Mouse (Mus musculus) adrenal gland, adult (tissue): ENCODE data around the gene Rab19.
"Not testable (repeated sequence)": the region's sequence is repeated elsewhere in the genome, so short reads cannot be mapped to it uniquely, and the experiment has no call there.

Experiments
- DNase-seq, 2 experiments: peaks; one replicate each; pipeline ENCODE4 v3.0.0; 2022 to 2023; ENCODE audit warnings: low spot score in 1 of 2; ENCODE audit not compliant: inconsistent age in 2 of 2

Rab19 gene

DNA sequence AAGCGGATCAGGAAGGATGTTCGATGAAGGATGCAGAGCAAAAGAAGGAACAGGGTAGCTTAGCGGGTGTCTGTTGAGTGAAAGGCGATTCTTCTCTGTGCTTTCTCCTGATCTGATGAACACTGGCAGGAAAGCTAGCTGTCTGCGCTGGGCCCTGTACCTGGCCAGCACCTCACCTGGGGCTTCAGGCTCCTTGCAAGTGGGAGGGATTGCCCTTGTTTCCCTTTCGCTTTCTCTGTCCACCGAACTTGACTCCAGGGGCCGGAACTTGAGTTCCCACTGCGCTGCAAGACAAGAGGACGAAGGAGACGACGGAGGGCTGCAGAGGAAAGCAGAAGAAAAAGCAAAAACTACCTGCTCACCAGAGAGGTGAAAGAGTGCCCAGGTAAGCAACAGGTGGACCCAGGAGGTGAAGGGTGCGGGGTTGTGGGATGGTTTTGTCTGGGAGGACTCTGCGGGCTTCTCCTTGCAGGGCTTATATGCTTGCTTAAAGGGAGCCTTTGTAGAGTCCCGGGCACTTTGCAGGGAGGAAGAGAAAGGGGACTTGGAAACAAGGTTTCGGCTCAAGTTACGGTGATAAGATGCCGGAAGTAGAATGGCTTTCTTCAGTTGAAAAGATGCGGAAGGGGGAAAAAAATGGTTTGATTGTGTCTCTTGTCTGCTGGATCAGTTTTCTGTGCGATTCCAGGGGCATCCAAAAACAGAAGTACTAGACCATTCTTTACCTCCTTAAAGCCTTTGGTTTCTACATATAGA lies at the start of gene Rab19:
Gene Rab19 (plus strand): TSS at position 51 of the 756 bp plus-strand sequence.
- peak; percentile 50 to 83 for DNase-seq

DNA sequence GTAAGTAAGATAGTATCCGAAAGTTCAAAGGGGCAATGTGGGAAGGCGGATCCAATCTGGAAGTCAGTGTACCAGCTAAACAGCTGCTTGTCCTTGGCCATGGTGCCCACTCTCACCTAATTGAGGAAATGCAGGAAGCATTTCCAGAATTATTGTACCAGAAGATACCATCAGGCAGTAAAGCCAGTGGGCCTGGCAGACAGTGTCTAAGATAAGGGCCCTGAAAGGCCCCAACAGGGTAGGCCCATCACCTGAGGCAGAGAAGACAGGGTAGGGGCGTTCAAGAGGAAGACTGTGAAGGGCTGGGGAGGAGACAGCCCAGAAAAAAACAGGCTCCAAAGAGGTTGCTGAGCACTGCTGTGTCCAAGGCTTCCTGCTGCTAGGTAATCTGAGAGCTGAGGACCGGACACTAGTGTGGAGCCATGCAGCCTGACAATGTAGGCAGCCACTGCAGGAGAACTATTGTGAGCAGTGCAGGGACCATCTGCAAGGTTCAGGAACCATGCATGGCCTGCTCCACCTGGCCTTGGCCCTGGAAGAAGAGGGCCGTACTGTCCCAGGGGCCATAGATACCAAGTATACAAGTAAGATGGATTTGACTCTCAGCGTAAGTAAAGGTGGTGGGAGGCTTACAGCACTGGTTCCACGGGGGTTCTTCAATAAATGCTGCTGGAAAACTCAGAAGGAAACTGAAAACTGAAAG lies 48.8 kb upstream of the Rab19 start:
- DNase-seq = no peak

DNA sequence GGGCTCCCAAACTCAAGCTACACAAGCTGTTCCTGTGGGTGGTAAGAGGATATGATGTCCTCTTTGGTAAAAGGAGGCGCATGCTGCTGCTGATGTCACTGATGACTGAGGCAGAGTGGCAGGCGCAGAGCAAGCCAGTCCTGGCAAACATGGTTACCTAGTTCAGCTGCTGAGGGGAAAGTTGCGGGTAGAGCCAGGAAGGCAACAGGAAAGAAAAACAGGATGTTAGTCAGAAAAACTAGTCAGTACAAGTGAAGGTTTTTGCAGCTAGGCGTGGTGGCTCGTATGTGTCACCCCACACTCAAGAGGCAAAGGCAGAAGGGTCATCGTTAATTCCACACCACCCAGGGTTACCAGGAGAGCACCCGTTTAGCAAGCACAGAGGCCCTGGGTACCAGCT lies 46.8 kb upstream of the Rab19 start:
- peak in 1 of 2 experiments; percentile 20 for DNase-seq

DNA sequence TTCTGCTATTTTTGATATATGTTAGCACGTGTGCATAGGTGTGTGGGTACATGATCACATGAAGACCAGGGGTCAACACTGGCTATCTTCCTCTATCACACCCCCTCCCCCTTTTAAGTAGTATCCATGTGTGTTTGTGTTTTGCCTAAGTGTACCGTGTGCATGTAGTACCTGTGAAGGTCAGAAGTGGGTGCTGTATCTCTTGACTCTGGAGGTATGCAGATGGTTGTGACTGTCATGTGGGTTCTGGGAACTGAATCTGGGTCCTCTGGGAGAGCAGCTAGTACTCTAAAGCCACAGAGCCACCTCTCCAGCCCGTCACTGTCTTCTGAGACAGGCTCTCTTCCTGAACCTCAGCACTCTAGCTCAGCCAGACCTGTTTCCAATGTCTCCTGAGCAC lies 46.1 kb upstream of the Rab19 start:
- no peak for DNase-seq

DNA sequence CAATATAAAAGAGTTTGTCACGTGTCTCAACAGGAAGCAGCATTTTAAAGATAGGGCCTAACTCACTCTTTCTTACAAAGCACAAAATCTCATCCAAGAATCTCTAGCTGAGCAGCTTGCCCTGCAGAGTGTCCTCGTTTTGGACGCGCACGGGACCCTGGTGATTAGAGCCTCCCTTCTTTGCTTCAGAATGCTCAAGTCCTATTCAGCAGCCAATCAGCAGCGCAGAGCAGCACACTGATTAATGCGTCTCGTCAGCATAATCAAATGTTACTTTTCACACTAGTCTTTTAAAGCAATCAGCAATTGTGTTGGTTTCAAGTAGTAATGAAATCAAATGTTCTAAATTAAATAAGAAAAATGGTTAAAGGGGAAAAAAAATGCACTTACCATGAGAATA lies 42.6 kb upstream of the Rab19 start:
- no peak for DNase-seq

DNA sequence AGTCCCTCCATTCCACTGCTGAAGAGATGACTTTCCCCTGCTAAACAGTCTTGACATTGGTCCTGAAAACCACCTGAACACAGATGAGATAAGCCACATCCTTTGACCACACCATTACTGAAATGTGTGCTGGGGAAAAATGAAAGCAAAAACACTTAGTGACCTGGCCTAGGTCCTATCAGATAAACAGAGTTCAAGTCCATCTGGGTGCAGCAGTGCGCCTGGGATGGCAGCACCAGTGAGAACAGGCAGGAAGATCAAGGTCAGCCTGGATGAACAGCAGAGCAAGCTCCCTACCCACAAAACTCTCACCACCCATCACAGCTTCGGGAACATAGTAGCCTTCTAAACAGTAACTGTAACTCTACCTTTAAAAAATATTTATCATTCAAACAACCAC lies 39.2 kb upstream of the Rab19 start:
- DNase-seq = peak; percentile 65 to 84

DNA sequence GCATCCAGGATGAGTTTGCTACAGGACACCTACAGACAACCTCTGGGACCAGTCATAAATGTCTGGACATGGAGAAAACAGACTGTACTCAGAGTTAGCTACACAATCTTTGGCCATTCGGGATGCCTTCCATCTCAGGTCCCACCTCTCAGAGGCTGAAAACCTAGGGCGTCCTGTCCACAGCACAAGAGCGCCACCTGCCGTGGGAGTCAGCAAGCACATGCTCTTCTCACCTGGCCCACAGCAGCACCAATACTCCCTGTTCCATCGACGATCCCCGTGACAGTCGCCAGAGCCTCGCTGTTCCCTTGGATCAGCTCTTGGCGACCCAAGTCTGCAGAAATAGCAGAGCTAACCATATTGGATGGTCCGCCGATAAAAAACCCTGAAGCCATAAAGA lies 37.0 kb upstream of the Rab19 start:
- peak; percentile 86 to 95 for DNase-seq

DNA sequence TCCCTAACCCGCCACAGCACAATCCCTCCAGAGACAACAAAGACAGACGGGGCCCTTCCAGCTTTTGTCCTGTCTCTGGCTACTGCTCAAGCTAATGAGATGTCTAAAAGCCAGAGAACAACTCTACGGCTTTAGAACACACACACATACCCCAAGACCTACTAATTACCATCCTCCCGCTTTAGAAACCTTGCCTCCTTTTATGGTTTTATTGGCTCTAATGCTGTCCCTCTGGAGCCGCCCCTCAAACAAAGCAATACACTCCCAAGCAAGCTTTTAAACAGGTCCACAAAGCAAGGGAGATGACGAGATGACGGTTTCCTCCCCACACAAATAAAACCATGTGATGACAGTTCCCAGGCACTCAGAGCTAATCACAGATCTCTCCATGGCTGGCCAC lies 35.5 kb upstream of the Rab19 start:
- peak in 1 of 2 experiments; percentile 20 for DNase-seq

DNA sequence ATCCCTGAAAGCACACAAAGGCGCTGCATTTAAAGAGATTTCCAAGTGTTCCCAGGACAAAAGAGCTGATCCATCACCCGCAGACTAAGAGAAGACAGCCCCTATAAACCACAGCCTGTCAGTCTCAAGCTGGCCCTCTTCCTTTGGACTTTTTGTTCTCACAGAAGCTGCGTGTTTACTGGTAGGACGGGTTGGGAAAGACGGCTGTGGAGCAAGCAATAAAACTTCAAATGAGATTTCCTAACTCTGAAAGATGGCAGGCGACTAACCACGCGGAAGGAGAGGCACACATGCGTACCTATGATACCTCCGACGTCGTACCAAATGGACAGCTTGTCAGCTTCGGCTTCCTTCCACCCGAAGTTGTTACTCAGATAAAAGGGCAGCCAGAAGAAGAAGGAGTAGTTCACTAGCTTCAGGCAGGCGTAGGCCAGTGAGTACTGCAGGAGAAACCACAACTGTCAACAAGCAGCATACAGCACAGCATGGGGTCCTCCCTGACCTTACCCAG lies 33.9 kb upstream of the Rab19 start:
- no peak for DNase-seq

DNA sequence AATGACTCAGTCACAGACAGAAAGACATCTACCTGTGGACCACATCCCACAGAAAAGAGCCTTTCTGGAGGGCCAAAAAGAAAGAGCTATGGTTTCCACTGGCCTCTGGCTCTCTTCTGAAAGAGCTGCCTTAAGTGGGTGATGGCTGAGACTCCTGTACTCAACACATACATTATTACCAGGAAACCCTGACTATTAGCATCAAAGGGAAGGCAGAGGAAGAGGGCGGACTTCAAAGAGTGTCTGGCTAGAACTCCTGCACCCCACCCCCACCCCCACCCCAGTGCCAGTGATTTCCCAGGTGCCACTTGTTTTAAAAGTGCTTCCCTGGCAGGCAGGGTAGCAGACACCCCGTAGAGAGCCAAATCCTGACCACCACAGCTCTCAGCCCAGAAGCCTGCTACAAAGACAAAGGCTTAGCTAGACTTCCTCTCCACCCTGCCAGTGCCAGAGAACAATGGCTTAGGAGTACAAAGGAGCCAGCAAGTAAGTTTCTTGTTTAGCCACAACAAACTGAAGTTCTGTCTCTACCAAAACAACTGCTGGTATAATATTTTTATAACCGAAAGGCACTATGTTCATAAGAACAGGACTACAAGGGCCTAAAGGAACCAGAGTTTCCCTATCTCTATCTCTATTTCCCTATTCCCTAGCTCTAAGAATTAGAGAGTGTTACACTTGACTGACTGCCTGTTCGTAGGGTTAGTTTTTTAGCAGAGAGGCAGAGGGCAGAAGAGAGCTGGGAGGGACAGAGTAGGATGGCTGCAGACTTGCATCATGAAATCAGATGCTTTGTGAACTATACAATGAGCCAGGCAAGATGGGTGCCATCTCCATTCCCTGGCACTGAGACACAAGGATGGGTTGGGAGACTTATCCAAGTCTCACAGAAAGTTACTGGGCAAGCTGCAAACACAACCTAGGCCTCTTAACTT lies 32.8 kb upstream of the Rab19 start:
- DNase-seq = peak in 1 of 2 experiments; percentile 19

DNA sequence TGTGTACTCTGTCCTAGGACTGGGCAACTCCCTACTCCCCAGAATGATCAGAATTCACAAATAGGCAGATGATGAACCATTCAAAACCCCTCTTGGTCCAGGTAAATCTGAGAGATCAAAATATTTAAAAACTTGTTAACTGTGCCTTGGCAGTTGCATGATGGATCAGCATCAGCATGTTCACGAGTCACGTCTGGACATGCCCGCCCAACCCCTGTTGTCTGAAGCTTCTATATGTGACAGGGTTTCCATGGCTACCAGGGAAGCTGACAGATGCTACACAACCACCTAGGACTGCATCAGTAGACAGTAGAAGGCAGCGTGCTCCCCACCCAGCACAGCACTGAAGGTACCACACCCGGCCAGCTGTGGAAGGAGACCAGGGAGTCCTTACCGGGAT lies 32.0 kb upstream of the Rab19 start:
- DNase-seq = no peak

DNA sequence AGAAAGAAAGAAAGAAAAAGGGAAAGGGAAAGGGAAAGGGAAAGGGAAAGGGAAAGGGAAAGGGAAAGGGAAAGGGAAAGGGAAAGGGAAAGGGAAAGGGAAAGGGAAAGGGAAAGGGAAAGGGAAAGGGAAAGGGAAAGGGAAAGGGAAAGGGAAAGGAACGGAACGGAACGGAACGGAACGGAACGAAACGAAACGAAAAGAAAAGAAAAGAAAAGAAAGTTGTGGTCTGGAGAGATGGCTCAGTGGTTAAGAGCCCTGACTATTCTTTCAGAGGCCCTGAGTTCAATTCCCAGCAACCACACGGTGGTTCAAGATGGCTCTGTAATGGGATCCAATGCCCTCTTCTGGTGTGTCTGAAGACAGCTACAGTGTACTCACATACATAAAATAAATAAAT lies 21.8 kb upstream of the Rab19 start:
- not testable (repeated sequence) for DNase-seq

DNA sequence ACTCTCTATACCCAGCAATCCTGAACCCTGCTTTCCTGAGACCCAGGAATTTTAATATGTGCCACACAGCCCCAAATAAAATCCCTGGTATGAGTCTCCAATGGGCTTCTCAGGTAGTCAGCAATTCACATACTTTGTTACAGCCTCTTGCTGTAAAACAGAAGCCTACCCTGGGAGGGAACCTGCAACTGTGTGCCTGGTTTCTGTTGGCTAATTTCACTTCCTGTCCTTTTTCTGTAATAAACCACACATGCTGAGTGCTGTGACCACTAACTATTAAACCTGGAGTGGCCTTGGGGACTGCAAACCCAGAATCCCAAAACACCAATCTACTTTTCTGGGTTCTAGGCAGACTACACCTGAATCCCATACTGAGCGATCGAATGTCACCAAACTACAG lies 18.3 kb upstream of the Rab19 start:
- no peak for DNase-seq

DNA sequence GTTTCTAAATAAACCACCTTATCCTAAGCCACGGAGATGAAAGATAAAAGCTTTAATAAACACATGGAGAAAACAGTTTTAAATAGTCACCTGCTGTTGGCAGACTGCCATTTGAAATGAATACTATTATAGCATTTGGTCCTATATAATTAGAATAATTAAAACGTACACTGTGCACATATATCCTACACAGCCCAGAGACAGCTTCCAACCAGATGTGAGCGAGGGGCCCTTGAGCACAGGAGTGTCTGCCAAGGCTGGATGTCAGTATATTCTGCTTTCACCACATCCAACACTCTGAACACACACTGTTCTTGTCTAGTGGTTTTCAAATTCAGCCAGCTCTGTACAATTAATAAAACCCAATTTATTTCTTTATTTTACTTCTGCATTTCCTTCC lies 11.3 kb upstream of the Rab19 start:
- no peak for DNase-seq

DNA sequence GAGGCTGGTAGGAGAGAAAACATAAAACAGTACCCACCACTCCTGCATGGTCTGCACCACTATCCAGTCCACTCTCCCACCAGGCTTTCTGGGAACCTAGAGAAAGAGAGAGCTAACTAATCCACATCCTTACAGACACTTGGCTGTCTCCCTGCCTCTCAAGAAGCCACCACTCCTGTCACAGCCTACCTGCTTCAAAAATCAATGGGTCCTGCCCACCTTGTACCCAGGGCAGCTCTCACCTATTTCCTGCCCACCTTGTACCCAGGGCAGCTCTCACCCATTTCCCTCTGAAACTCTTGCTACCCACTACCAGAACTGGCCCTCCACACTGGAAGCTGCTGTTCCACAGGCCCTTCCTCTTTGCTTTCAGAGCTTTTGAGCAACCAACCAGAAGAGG lies 8.9 kb upstream of the Rab19 start:
- DNase-seq = no peak

DNA sequence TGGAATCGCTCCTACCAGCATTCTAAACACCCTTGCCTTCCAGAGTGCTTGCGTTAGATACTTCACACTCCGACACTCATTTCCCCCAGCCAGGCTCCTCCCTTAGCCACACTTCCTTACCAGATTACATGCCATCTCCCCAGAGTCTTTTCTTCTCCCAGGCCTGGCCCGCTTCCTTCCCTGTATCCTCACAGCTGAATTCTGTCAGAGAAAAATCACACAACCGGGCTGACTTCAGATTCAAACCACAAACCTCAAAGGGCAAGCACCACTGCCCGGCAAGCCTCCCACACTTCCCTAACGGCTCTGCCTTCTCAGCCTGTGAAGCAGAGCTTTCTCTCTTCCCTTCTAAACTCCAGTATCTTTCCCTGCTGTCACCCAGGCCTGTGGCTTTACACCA lies 8.2 kb upstream of the Rab19 start:
- peak; percentile 13 to 45 for DNase-seq

DNA sequence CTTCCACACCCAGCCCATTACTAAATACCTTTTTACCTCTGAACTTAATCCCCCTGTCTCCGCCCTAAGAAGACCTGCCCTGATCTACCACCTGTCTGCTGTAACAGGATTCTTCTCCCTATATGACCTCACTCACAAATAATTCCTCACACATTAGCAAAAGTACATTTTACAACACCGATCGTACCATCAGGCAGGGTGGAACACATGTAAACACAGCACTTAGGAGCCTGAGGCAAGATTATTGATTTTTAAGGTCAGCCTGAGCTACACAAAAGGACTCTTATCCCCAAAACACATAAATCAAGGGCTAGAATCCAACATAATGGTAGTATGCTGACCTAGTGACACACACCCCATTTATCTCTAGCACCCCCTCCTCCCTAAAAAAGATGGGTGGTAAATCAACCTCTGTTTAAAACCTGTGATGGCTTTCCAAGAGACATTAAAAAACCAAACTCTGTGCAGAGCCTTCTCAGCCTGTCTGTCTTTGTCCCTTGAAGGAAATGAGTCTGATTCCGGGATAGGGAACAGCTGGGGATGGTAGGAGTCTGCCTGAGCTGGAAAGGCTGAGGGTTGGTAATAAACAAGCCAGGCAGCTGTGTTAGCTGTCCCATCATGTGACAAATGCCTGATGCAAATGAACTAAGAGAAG lies 7.5 kb upstream of the Rab19 start:
- DNase-seq = no peak

DNA sequence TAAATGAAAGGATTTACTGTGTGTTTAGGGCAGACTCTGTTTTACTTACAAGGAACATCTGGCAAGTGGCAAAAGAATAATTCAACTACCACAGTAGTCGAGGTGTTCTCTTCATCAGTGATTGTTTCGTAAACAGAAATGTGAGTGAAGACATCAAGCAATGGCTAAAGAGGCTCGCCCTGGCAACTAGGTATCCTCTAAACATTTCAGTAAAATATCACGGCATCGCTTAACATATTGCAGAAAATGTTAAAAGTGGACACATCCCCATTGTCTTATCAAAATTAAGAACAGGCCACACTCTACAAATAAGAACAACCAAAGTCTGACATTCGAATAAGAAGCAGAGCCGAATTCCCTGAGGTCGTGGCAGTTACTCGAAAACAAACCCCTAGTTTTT lies 4.2 kb upstream of the Rab19 start:
- peak in 1 of 2 experiments; percentile 53 for DNase-seq

DNA sequence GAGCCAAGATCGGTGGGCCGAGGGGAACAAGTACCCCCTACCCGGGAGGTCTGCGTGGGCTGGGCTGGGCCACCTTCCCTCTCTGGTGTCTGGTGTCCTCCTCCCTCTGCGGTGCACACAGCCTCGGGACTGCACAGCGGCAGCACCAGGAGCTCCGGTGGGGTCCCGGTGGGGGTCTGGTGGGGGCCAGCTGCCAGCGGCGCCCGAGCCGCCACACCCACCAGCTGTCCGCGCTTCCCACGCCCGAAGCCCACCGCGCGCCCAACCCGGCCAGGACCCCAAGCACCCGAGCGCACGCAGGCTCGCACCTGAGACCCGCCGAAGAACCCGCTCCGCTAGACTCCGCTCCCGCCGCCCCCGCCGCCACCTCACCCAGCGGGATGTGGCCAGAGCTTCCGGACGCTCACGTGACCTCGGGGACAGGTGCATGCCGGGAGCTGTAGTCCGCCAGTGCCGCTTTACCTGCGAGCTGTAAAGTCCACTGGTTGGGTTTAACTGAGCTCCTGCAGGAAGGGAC lies 3.6 kb upstream of the Rab19 start, which contains the start of gene Slc37a3:
Gene Slc37a3 (minus strand): TSS at position 365 of the 517 bp plus-strand sequence.
- peak; percentile 86 to 94 for DNase-seq

DNA sequence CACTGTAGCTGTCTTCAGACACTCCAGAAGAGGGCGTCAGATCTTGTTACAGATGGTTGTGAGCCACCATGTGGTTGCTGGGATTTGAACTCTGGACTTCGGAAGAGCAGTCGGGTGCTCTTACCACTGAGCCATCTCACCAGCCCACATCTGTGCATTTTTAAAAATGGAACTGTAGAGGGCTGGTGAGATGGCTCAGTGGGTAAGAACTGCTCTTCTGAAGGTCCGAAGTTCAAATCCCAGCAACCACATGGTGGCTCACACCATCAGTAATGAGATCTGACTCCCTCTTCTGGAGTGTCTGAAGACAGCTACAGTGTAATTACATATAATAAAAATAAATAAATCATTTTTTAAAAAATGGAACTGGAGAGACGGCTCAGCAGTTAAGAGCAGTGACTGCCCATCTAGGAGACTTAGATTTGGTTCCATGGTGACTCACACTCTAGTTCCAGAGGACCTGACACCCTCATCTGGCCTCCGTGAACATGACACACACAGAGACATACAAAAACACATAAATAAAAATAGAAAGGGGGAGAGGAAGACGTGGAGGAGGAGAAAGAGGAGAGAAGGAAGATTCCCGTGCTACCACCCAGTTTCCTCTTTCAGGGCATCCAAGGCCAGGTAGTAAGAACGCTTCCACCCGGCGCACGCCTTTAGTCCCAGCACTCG lies 2.7 kb upstream of the Rab19 start:
- DNase-seq = not testable (repeated sequence)
